Mouse (Mus musculus): ENCODE results near the gene B4galnt4.

- TF ChIP-seq CTCF (IDR thresholded peaks at IDR 0.05; ENCODE audit: extremely low read depth, insufficient read depth, low read length) (no peak), POLR2A (IDR thresholded peaks at IDR 0.05; ENCODE audit: extremely low read depth, insufficient read depth, low read length) (no peak)
Observed at GRCm38 (mm10) chr7:141055785-141056184, 5.1 kb upstream of the B4galnt4 start.

Data from cortical plate, adult 2 months (tissue).